Mouse (Mus musculus) neutrophil, adult 5-6 weeks (primary cell): Measurements from ENCODE around the gene Rmdn2. TPM values are rescaled to one million over a fixed set of nuclear protein-coding genes. Genes with fewer than 3 reads are reported as not detected.

Source experiments
- ATAC-seq: fragments of 151-379, 151-347 bp; 2 replicates; pipeline ENCODE4 v1.8.0; 2017; ENCODE audit warnings: mild to moderate bottlenecking, moderate TSS enrichment; ENCODE audit not compliant: insufficient number of reproducible peaks, poor library complexity, low FRiP score, severe bottlenecking; ENCODE audit errors: extremely low read depth
- total RNA-seq: library from RNA; stranded (forward); fragments of 200-1000 nt; gene quantifications from 2 replicates; pipeline ENCODE4 v1.2.3, GENCODE M21; 2017

Gene Rmdn2
- total RNA-seq, 1 experiment from 2014 or later, result 6.2 TPM

GRCm38 (mm10) chr17:79726613-79727012 is 115.0 kb downstream of the Rmdn2 start:
- ATAC-seq, result no peak

GRCm38 (mm10) chr17:79728053-79728584 is 116.5 kb downstream of the Rmdn2 start:
- ATAC-seq, result no peak

DNA sequence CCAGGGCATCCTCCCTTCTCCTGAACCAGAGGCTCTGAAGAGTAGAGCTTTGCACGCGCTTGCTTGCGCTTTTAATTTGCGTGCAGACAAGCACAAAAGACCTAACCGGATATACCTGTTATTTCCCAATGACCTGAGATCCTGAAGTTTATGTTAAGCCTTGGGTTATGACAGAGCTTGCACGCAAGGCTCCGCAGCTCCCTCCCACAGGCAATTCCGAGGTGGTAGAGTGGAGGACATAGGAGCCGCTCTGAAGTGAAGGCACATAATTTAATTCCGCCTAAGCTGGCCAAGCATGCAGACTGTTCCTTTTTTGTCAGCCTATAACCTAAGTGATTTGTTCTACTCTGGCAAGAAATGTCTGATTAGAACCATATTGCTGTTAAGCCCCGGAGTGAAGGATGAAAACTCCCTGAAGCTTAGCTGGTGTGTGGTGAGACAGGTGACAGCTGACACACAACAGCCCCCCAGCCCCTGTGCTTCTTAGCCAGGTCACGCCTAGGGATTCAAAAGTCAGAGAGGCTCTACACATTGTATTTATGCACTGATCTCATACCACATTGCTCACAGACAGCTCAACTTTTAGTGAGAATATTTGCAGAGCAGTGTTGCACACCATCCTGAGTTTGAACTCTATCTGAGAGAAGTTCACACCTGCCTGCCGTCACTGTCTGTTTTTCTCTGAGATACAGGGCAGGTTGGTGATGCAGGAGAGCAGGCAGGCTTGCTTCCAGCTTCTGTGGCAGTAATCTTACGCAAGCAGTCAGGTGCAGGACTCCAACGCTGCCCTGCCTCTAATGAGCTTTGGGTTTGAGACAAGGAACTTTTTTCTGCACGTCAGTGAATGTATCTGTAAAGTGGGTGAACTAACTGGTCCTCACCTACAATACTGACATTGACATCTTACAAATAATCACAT is 117.2 kb downstream of the Rmdn2 start:
- ATAC-seq, result no peak

DNA sequence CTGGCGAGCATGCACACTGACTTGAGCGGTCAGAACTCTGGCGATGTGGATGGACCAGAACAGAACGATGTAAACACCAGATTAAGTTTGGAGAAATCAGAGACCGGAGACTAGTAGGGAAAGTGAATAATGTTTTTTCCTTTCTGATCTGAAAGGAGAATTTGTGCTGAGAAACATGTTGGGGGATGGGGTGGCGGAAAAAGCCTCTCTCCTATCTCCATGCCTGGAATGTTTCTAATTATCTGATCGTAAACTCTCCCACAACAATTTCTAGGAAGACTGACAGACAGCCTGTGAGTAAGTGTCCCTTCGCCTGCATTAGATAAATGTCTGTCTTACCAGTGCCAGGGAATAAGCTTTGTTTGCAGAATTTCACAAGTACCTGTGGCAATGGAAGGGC is 119.3 kb downstream of the Rmdn2 start:
- ATAC-seq, result no peak

DNA sequence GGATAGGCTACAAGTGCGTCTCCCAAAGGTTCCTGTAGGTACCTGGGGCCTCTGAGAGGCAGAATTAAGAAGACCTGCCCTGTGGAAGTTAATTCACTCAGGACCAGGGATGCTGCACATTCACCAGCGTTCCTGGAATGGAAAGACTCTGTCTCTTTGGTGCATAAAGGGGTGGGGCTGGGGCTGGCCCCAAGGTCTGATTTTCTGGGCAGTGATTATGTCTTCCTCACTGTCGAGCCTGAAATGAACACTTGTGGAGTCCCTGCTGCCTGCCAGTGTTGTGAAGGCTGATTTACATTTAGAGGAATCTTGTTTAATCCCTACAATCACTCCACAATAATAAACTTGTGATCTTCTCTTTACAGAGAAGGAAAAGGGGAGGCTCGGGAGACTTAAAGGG is 121.4 kb downstream of the Rmdn2 start:
- ATAC-seq, result no peak

GRCm38 (mm10) chr17:79737598-79737997 is 125.9 kb downstream of the Rmdn2 start:
- ATAC-seq, result no peak

GRCm38 (mm10) chr17:79738847-79739498 is 127.3 kb downstream of the Rmdn2 start:
- no peak for ATAC-seq

DNA sequence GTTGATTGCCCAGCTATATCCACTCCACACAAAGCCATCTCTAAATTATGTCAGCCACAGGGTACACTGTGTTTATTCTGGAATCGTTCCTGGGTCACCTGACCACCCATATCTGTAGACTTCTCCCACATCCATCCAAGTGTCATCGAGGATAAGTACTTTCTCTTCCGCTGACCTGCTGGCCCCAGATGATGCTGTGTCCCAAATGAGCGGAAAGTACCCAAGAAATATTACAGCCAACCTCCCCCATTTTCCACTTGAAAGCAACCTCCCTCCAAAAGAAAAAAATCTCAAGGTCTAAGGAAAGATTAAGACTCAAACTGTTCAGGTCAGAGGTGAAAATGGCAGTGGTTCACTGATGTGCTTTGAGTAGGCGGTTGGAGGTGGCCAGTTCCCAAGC is 131.0 kb downstream of the Rmdn2 start:
- no peak for ATAC-seq

Other genes starting within 250 kb of the Rmdn2 start
- gene Cyp1b1, start 103.2 kb downstream of the Rmdn2 start, total RNA-seq, result not detected in 2 replicates